Mouse (Mus musculus): Measurements from ENCODE around the gene Smtnl2. TPM values are rescaled to one million over a fixed set of nuclear protein-coding genes. Genes with fewer than 3 reads are reported as not detected.

Smtnl2 gene
- polyA plus RNA-seq, 1 experiment from 2014 or later, result not detected

- H3K36me3 ChIP-seq (ENCODE audit: inconsistent target), result no peaks in the 10 kb centered on the region
- H3K79me2 ChIP-seq (ENCODE audit: inconsistent target), result no peaks in the 10 kb centered on the region
- 63% methylated on average over 11 of the region's 11 CpGs for WGBS (ENCODE audit: missing documents)
- H3K4me3 ChIP-seq (ENCODE audit: inconsistent target), result no peak overlapping the region
- H3K27ac ChIP-seq, result no peak overlapping the region
Observed at GRCm38 (mm10) chr11:72367934-72368674, 43.4 kb downstream of the Smtnl2 start.

DNA sequence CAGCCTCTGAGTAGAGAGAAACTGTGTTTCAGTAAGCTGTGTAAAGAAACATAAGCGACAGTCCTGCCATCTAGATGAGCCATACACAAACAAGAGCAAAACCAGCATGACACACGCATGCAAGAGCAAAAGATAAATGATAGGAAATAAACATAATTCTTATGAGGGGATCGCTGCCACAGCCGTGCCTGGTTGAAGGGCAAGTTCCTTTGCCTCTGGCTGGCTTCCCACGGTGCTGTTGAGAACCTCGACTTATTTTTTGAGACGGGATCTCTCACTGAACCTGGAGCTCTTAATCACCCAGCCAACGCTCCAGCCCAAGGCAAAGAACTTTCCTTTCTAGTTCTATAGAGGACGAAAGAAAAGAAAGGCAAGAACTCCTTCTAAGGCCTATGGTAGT, 45.4 kb downstream of the Smtnl2 start:
- no peak overlapping the region for H3K27ac ChIP-seq
- no peaks in the 10 kb centered on the region for H3K79me2 ChIP-seq (ENCODE audit: inconsistent target)
- H3K36me3 ChIP-seq (ENCODE audit: inconsistent target), result no peaks in the 10 kb centered on the region
- H3K4me3 ChIP-seq (ENCODE audit: inconsistent target), result no peak overlapping the region
- WGBS (ENCODE audit: missing documents), result 82% methylated on average over 8 of the region's 9 CpGs

DNA sequence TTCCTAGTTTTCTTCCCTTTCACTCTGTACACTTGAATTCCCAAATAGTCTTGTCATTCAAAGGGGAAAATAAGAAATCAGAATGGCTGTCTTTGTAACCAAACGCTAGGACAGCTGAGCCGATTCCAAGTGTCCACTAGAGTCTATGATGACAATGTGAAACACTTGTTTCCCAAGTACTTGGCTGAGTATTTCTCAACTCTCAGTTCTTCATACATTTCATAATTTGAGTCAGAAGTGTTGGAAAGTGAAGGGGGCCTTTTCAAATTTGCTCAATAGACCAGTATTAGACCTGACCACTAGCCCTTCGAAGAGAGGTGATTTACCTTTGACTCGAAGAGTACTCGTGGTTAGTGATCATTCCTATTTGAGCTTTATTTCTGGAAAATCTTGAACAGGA, 47.0 kb downstream of the Smtnl2 start:
- no peaks in the 10 kb centered on the region for H3K36me3 ChIP-seq (ENCODE audit: inconsistent target)
- no peaks in the 10 kb centered on the region for H3K79me2 ChIP-seq (ENCODE audit: inconsistent target)
- H3K27ac ChIP-seq, result no peak overlapping the region
- WGBS (ENCODE audit: missing documents), result 68% methylated on average over 5 of the region's 5 CpGs
- H3K4me3 ChIP-seq (ENCODE audit: inconsistent target), result no peak overlapping the region

GRCm38 (mm10) chr11:72363523-72364240, 47.8 kb downstream of the Smtnl2 start:
- no peak overlapping the region for H3K4me3 ChIP-seq (ENCODE audit: inconsistent target)
- no peaks in the 10 kb centered on the region for H3K79me2 ChIP-seq (ENCODE audit: inconsistent target)
- no peak overlapping the region for H3K27ac ChIP-seq
- 60% methylated on average over 8 of the region's 8 CpGs for WGBS (ENCODE audit: missing documents)
- no peaks in the 10 kb centered on the region for H3K36me3 ChIP-seq (ENCODE audit: inconsistent target)

GRCm38 (mm10) chr11:72362347-72362741, 49.2 kb downstream of the Smtnl2 start, which contains the start of gene Tekt1:
Tekt1 (minus strand) TSS chr11:72362442.
- no peak within 1 kb of the TSS for H3K27ac ChIP-seq
- no peaks in the 10 kb centered on the region for H3K36me3 ChIP-seq (ENCODE audit: inconsistent target)
- H3K4me3 ChIP-seq (ENCODE audit: inconsistent target), result no peak within 1 kb of the TSS
- 25% methylated on average over 10 of the region's 10 CpGs for WGBS (ENCODE audit: missing documents)
- H3K79me2 ChIP-seq (ENCODE audit: inconsistent target), result no peaks in the 10 kb centered on the region

DNA sequence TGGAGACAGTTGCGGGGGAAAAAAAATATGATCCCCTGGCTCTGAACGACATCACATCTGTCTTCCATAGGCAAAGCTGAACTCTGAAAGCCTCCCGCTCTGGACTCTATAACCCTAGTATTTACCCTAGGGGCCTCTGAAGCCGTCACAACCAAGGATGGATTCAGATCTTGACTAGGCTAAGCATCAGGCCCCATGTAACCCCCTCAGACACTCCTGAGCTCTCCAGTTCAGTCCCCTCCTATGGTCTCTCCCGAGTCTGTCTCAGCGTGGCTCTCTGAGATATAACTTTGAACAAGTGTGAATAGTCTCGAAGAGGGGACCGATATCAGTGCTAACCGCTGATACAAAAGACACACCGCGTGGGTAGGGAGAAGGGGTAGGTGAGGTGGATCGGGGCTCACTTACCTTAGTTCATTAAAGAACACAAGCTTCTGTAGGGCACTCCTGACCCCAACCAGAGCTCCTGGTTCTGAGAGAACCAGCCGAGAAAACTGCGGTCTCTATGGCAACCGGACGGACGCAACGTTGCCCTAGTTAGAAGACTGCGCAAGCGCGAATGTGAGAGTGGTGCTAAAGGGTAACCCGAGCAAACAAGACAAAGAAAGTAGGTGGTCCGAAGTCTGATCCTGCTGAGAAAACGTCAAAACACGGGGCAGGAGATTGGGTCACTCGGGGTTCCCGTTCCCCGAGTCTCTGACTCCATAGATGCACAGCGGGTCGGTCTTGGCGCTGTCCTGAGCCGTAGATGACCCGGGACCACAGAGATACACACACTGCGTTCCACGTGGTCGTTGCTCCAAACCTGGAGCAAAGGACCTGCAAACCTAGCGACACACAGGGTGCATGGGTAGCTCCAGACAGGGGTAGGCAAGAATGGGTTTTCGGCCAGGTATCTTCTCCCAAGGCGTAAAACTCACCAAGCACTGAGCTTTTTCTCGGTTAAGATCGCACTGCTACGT, 49.8 kb downstream of the Smtnl2 start:
- 14% methylated on average over 42 of the region's 42 CpGs for WGBS (ENCODE audit: missing documents)
- no peak overlapping the region for H3K4me3 ChIP-seq (ENCODE audit: inconsistent target)
- no peaks in the 10 kb centered on the region for H3K36me3 ChIP-seq (ENCODE audit: inconsistent target)
- H3K79me2 ChIP-seq (ENCODE audit: inconsistent target), result no peaks in the 10 kb centered on the region
- H3K27ac ChIP-seq, result no peak overlapping the region

DNA sequence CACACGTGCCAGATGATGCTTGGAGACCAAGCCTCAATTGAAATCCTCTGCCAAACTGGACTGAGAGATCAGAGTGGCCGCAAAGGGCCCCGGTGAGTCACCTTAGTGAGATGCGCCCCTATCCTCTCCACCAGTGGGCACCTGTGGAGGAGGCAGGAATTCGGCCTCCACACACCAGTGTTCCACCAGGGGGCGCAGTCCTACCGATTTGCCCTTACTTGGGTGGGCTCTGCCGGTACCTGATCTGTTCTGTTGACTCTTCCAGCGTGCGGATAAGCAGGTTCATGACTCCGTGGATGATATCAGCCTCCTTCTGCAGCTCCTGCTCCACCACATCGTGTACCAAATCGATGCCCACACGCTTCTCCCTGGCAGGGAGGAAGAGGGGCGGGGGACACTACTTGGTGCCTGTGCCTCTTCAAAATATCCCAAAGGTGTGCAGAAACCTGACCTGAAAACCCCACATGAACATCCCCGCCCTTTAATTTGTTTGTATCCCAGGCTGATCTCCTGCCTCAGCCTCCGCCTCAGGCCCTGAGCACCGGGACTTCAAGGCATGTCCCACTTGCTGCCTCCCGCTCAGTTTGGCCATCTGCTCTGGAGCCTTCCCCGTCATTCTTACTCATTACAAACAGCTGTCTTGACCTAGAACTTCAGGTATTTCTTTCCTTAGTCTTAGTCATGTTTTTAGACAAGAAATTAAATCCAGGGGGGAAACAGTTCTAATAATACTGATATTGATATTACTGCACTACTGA, 56.4 kb downstream of the Smtnl2 start:
- Histone ChIP-seq H3K27ac (no peak overlapping the region), H3K4me3 (ENCODE audit: inconsistent target) (no peak overlapping the region), H3K79me2 (ENCODE audit: inconsistent target) (no peaks in the 10 kb centered on the region), H3K36me3 (ENCODE audit: inconsistent target) (no peaks in the 10 kb centered on the region)
- WGBS (ENCODE audit: missing documents), result 36% methylated on average over 20 of the region's 20 CpGs

GRCm38 (mm10) chr11:72353186-72353585, 58.3 kb downstream of the Smtnl2 start:
- Histone ChIP-seq H3K79me2 (ENCODE audit: inconsistent target) (no peaks in the 10 kb centered on the region), H3K36me3 (ENCODE audit: inconsistent target) (no peaks in the 10 kb centered on the region), H3K27ac (no peak overlapping the region), H3K4me3 (ENCODE audit: inconsistent target) (no peak overlapping the region)
- 65% methylated on average over 2 of the region's 3 CpGs for WGBS (ENCODE audit: missing documents)

DNA sequence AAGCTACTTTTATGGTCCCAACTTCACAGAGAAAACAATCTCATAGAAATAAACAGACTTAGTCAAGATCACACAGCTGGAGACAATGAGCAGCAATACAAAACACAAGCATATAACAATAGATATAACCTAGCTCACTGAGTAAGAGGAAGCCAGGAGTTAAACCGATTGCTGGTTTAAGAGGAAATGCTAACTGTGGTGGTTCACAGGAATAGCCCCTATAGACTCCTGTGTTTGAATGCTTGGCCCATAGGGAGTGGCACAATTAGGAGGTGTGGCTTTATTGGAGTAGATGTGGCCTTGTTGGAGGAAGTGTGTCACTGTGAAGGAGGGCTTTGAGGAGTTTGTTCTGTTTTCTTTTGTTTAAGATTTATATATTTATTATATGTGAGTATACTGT, 59.2 kb downstream of the Smtnl2 start:
- H3K36me3 ChIP-seq (ENCODE audit: inconsistent target), result no peaks in the 10 kb centered on the region
- H3K4me3 ChIP-seq (ENCODE audit: inconsistent target), result no peak overlapping the region
- no peak overlapping the region for H3K27ac ChIP-seq
- WGBS (ENCODE audit: missing documents), result 20% methylated on average over 1 of the region's 1 CpGs
- no peaks in the 10 kb centered on the region for H3K79me2 ChIP-seq (ENCODE audit: inconsistent target)

DNA sequence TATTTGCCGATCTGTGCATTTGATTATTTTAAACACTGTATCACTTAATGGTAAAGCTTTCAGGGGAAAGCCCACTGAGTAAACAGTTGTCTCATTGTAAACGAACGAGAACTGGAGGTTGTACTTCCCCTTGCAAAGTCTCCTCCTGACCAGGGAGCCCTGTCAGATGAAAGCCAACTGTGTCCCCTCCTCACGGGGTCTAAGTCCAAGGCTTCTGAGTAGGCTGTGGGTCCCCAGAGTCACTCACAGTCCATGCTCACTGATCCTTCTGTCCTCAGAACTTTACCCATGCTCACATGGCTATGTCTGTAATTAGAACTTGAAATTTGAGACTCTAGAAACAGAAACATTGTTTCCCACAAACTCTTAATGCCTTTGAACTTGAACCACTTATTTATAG, 61.9 kb downstream of the Smtnl2 start:
- H3K27ac ChIP-seq, result no peak overlapping the region
- WGBS (ENCODE audit: missing documents), result 63% methylated on average over 4 of the region's 4 CpGs
- no peaks in the 10 kb centered on the region for H3K36me3 ChIP-seq (ENCODE audit: inconsistent target)
- no peaks in the 10 kb centered on the region for H3K79me2 ChIP-seq (ENCODE audit: inconsistent target)
- H3K4me3 ChIP-seq (ENCODE audit: inconsistent target), result no peak overlapping the region

DNA sequence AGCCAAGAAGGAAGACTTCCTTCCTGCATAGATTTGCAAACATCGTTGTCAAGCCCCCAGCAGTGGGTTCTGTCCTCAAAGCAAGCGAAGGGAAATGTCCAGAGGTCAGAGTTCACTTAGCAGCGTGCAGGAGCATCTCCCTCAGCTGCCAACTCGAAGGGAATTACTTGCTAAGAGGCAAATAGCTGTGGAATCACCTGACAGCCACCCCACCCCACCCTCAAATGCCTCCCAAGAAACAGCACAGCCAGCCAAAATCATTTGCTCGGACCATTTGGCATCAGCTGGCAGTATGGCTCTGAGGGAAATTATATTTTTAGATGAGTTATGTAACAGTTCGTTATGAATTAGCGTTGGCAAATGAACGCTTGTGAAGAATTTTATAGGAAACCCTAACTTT, 62.5 kb downstream of the Smtnl2 start:
- no peaks in the 10 kb centered on the region for H3K36me3 ChIP-seq (ENCODE audit: inconsistent target)
- WGBS (ENCODE audit: missing documents), result 52% methylated on average over 8 of the region's 8 CpGs

DNA sequence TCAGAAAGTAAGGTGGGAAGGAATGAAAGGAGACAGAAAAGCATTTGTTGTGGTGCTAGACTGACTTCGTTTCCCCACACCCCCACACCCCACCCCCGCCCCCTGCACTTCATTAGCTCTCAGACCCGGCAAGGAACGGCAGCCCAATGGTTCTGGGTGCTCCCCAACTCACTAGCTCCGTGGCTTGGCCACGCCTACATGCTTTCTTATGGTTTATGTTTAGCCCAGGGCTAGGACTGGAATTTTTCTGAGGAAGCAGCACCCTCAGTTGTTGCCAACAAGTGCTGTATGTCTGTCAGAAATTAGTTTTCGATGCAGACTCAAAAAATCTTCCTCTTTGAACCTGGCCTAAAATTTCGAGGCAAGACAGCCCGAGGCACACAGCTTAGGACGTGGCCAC, 63.0 kb downstream of the Smtnl2 start:
- Histone ChIP-seq H3K36me3 (ENCODE audit: inconsistent target) (no peaks in the 10 kb centered on the region), H3K79me2 (ENCODE audit: inconsistent target) (no peaks in the 10 kb centered on the region), H3K4me3 (ENCODE audit: inconsistent target) (no peak overlapping the region), H3K27ac (no peak overlapping the region)
- WGBS (ENCODE audit: missing documents), result 67% methylated on average over 9 of the region's 10 CpGs

More for the DNA sequence above, 62.5 kb downstream of the Smtnl2 start:
- no peak overlapping the region for H3K27ac ChIP-seq
- H3K79me2 ChIP-seq (ENCODE audit: inconsistent target), result no peaks in the 10 kb centered on the region
- no peak overlapping the region for H3K4me3 ChIP-seq (ENCODE audit: inconsistent target)

DNA sequence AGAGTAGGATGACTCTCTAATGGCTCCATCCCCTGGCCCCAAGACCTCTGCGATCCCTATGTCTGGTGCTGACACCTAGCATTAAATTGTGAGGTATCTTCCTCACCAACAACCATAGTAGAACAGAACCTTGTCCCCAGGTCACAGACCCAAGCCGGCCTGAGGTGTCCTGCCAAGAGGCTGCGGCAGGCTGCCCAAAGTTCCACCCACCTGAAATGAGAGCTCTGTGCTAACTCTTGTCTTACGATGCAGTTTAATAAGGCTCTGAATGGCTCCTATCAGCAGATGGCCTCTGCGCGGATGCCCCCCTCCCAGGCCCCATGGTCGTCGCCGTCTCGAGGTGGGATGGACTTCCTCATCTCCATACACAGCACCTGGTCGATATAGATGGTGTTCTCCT, 67.0 kb downstream of the Smtnl2 start:
- 86% methylated on average over 11 of the region's 11 CpGs for WGBS (ENCODE audit: missing documents)

DNA sequence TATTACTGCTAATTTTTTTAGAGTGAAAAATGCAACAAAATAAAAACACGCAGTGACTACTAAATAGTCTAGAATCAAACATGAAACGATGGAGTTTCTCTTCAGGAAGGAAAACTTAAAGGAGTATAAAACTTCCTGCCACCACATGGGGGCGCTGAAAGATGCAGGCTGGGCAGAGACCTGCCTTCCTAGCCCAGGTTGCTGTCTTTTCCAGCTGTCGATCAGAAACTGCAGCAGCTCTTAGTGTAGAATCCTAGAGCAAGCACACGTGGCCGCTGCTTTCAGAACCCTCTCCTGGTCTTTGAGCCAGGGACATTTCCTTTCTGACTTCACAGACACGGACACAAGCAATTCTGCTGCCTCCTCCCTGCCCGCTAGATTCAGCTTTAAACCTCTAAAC, 67.6 kb downstream of the Smtnl2 start:
- Histone ChIP-seq H3K36me3 (ENCODE audit: inconsistent target) (no peaks in the 10 kb centered on the region), H3K27ac (no peak overlapping the region), H3K4me3 (ENCODE audit: inconsistent target) (no peak overlapping the region), H3K79me2 (ENCODE audit: inconsistent target) (no peaks in the 10 kb centered on the region)
- 44% methylated on average over 8 of the region's 8 CpGs for WGBS (ENCODE audit: missing documents)

More for the DNA sequence above, 67.0 kb downstream of the Smtnl2 start:
- H3K27ac ChIP-seq, result no peak overlapping the region
- H3K36me3 ChIP-seq (ENCODE audit: inconsistent target), result no peaks in the 10 kb centered on the region
- no peak overlapping the region for H3K4me3 ChIP-seq (ENCODE audit: inconsistent target)
- no peaks in the 10 kb centered on the region for H3K79me2 ChIP-seq (ENCODE audit: inconsistent target)
